ENCODE assay signal across 10 mouse cellular contexts in genomic region chr12:108005488-108005800, GRCm38 (mm10). TPM values are rescaled to one million over a fixed set of nuclear protein-coding genes. Genes with fewer than 3 reads are reported as not detected.
DNase-seq lines count a peak whose midpoint lies in the region; ATAC-seq and TF ChIP-seq lines count a peak whose summit lies in the region.
"Had no signal": no experiment of that assay in that cellular context is flagged by ENCODE, and none has a peak within 500 bp of the region (broad histone marks: within the 10 kb centered on the region; RNA-seq: fewer than 3 reads in every experiment).

No protein-coding gene starts in this region.

- peaks cover 27% of the 10 kb centered on the region for H3K4me1 ChIP-seq in heart, embryonic 13.5 days
- peaks cover 16% of the 10 kb centered on the region for H3K4me1 ChIP-seq in forebrain, embryonic 14.5 days (ENCODE audit: control insufficient read depth, insufficient read depth, low read length)
- peaks cover 29% of the 10 kb centered on the region for H3K4me1 ChIP-seq in limb, embryonic 15.5 days
- 0 out of 2 replicates have a peak, but pooled peaks cover 4% of the 10 kb centered on the region for H3K4me1 ChIP-seq in lung, postnatal 0 days (ENCODE audit: insufficient read depth, low read depth, low read length)

- H3K36me3 ChIP-seq in heart, embryonic 13.5 days: no peaks in the 10 kb centered on the region
- no peaks in the 10 kb centered on the region for H3K36me3 ChIP-seq in forebrain, embryonic 14.5 days (ENCODE audit: control insufficient read depth, insufficient read depth, low read length)
- no peaks in the 10 kb centered on the region for H3K36me3 ChIP-seq in limb, embryonic 15.5 days
- H3K36me3 ChIP-seq in lung, postnatal 0 days (ENCODE audit: insufficient read depth, low read length): no peaks in the 10 kb centered on the region

- no peak for TF ChIP-seq CTCF in lung, postnatal 0 days (IDR thresholded peaks at IDR 0.05)

- H3K4me3 ChIP-seq in heart, embryonic 13.5 days: peak overlapping the region; percentile 84
- H3K4me3 ChIP-seq in forebrain, embryonic 14.5 days (ENCODE audit: low read depth, low read length): peak overlapping the region; percentile 98
- peak overlapping the region; percentile 85 for H3K4me3 ChIP-seq in limb, embryonic 15.5 days
- H3K4me3 ChIP-seq in lung, postnatal 0 days (ENCODE audit: low read depth, low read length): no peak overlapping the region

- H3K9ac ChIP-seq in heart, embryonic 13.5 days: peak overlapping the region; percentile 71
- peak overlapping the region; percentile 47 for H3K9ac ChIP-seq in forebrain, embryonic 14.5 days (ENCODE audit: low read length)
- peak overlapping the region; percentile 5; the same call in 1 of the 2 replicates for H3K9ac ChIP-seq in limb, embryonic 15.5 days
- no peak overlapping the region for H3K9ac ChIP-seq in lung, postnatal 0 days (replicated peaks; ENCODE audit: low read depth)

- peaks cover 77% of the 10 kb centered on the region for H3K27me3 ChIP-seq in heart, embryonic 13.5 days (replicated peaks)
- no peaks in the 10 kb centered on the region for H3K27me3 ChIP-seq in forebrain, embryonic 14.5 days (replicated peaks; ENCODE audit: control insufficient read depth, insufficient read depth, low read length)
- peaks cover 47% of the 10 kb centered on the region for H3K27me3 ChIP-seq in limb, embryonic 15.5 days
- H3K27me3 ChIP-seq in lung, postnatal 0 days (replicated peaks; ENCODE audit: insufficient read depth, low read length): peaks cover 38% of the 10 kb centered on the region
- H3K27me3 ChIP-seq: CH12.LX had no signal

- no peak for TF ChIP-seq EP300 in lung, postnatal 0 days (IDR thresholded peaks at IDR 0.05)

- ATAC-seq in heart, embryonic 13.5 days (ENCODE audit: extremely low read depth, insufficient number of reproducible peaks, low FRiP score, low TSS enrichment): peak; percentile 10; the same call in 1 of the 2 replicates
- ATAC-seq in forebrain, embryonic 14.5 days: no peak
- ATAC-seq in limb, embryonic 15.5 days (ENCODE audit: insufficient number of reproducible peaks, low FRiP score, low TSS enrichment, low read depth): no peak
- ATAC-seq in lung, postnatal 0 days: no peak

- H3K9me3 ChIP-seq in heart, embryonic 13.5 days: no peaks in the 10 kb centered on the region
- H3K9me3 ChIP-seq in forebrain, embryonic 14.5 days (replicated peaks; ENCODE audit: control insufficient read depth, low read length): no peaks in the 10 kb centered on the region
- no peaks in the 10 kb centered on the region for H3K9me3 ChIP-seq in limb, embryonic 15.5 days
- no peaks in the 10 kb centered on the region for H3K9me3 ChIP-seq in lung, postnatal 0 days (ENCODE audit: low read length)

- DNase-seq in heart, adult 9 months (ENCODE audit: low spot score in 2 of 2): no peak
- DNase-seq in CD4-positive helper T cell, adult 2 months (ENCODE audit: low read depth, low spot score): peak; percentile 46
- DNase-seq in forebrain, embryonic 14.5 days (ENCODE audit: low spot score): no peak
- no peak for DNase-seq in adrenal gland, adult 18-20 months (ENCODE audit: low spot score in 2 of 2)
- no peak for DNase-seq in gastrocnemius, postnatal 4 days (ENCODE audit: low spot score in 2 of 2)
- DNase-seq in lung, postnatal 0 days (ENCODE audit: low spot score): no peak
- DNase-seq: right cerebral cortex, adult 18-20 months had no signal

- 6% methylated on average over 14 of the region's 14 CpGs for WGBS in heart, embryonic 13.5 days
- WGBS in forebrain, embryonic 14.5 days: 8% methylated on average over 14 of the region's 14 CpGs
- 6% methylated on average over 14 of the region's 14 CpGs for WGBS in limb, embryonic 15.5 days
- WGBS in lung, postnatal 0 days: 11% methylated on average over 14 of the region's 14 CpGs

- peak overlapping the region; percentile 93 for H3K4me2 ChIP-seq in heart, embryonic 13.5 days
- H3K4me2 ChIP-seq in forebrain, embryonic 14.5 days (ENCODE audit: low read length): peak overlapping the region; percentile 65
- peak overlapping the region; percentile 97 for H3K4me2 ChIP-seq in limb, embryonic 15.5 days
- no peak overlapping the region for H3K4me2 ChIP-seq in lung, postnatal 0 days (replicated peaks; ENCODE audit: low read depth, low read length)

- no peak overlapping the region for H3K27ac ChIP-seq in heart, embryonic 13.5 days (replicated peaks)
- H3K27ac ChIP-seq in forebrain, embryonic 14.5 days (ENCODE audit: low read depth, low read length): peak overlapping the region; percentile 59; the same call in 1 of the 2 replicates
- peak overlapping the region; percentile 34; the same call in 1 of the 2 replicates for H3K27ac ChIP-seq in limb, embryonic 15.5 days
- no peak overlapping the region for H3K27ac ChIP-seq in lung, postnatal 0 days (ENCODE audit: low read length)

RNA-seq across cellular contexts. Expression of gene Bcl11b, which starts 2.0 kb away (rescaled TPM):
- polyA plus RNA-seq in heart, embryonic 13.5 days (2015; fragmentation: Nextera tagmentation; extraction: Ambion mirVana): 4.5 and 4.6 TPM in 2 replicates
- 76.7 and 86.5 TPM in 2 replicates for polyA plus RNA-seq in forebrain, embryonic 14.5 days (2014; fragmentation: Nextera tagmentation; extraction: Ambion mirVana)
- 14.3 and 19.9 TPM in 2 replicates for polyA plus RNA-seq in limb, embryonic 15.5 days (2015; fragmentation: Nextera tagmentation; extraction: Ambion mirVana)
- under 1 TPM; 0.13 to 0.61 TPM for total RNA-seq in adrenal gland, adult 18-20 months (2021)
- total RNA-seq in gastrocnemius, postnatal 4 days (2021): under 1 TPM; 0.54 to 0.56 TPM
- 0.44 and 0.46 TPM in 2 replicates for polyA plus RNA-seq in lung, postnatal 0 days (2015; fragmentation: Nextera tagmentation; extraction: Ambion mirVana)
- total RNA-seq: CH12.LX had no signal

Comparison
In these comparisons a context has a peak if more than half of its experiments do, and no peak if none do; other contexts are left out.
1. H3K27ac ChIP-seq: peak in forebrain, embryonic 14.5 days (single experiment) and limb, embryonic 15.5 days (single experiment); none in heart, embryonic 13.5 days (single experiment) and lung, postnatal 0 days (single experiment).